Mouse (Mus musculus) ES-E14 (cell line): Measurements from ENCODE around the gene Epn3.

Experiments
- CHD2 ChIP-seq: IDR thresholded peaks from 2 replicates; pipeline ENCODE4 v1.6.1; 2014; ENCODE audit warnings: mild to moderate bottlenecking, low read depth, low read length, inconsistent platforms
- HCFC1 ChIP-seq: IDR thresholded peaks from 2 replicates; pipeline ENCODE4 v1.6.1; 2012; ENCODE audit warnings: low read length, inconsistent platforms, borderline replicate concordance; ENCODE audit not compliant: insufficient read depth
- MAFK ChIP-seq: IDR thresholded peaks from 2 replicates; pipeline ENCODE4 v1.6.1; 2014; ENCODE audit warnings: mild to moderate bottlenecking, low read depth, low read length, inconsistent platforms; ENCODE audit not compliant: insufficient read depth
- ZC3H11A ChIP-seq: IDR thresholded peaks from 2 replicates; pipeline ENCODE4 v1.6.1; 2012; ENCODE audit warnings: low read depth, mild to moderate bottlenecking, inconsistent platforms, low read length, borderline replicate concordance
- ZNF384 ChIP-seq: IDR thresholded peaks from 2 replicates; pipeline ENCODE4 v1.6.1; 2012; ENCODE audit warnings: low read depth, low read length, inconsistent platforms

- TF ChIP-seq MAFK (no peak), CHD2 (no peak), ZNF384 (no peak), ZC3H11A (no peak), HCFC1 (no peak)
Measured at GRCm38 (mm10) chr11:94483436-94483835, 16.3 kb downstream of the Epn3 start.
